Mouse (Mus musculus) left cerebral cortex, adult 2 months (tissue): Measurements from ENCODE around the gene Gm20708. TPM values are rescaled to one million over a fixed set of nuclear protein-coding genes. Genes with fewer than 3 reads are reported as not detected.
"Not testable (repeated sequence)": the region's sequence is repeated elsewhere in the genome, so short reads cannot be mapped to it uniquely, and the experiment has no call there.

Experiments used
- DNase-seq, 2 experiments: peaks; one replicate each; pipeline ENCODE4 v3.0.0; 2021 to 2022; ENCODE audit warnings: low spot score in 2 of 2, mixed read lengths in 1 of 2; ENCODE audit errors: extremely low spot score in 1 of 2
- H3K27ac ChIP-seq: fragments of 200-600 bp; 2 replicates; pipeline ENCODE4 v1.8.1; 2022
- H3K4me3 ChIP-seq: fragments of 200-600 bp; 2 replicates; pipeline ENCODE4 v1.8.1; 2022
- CTCF ChIP-seq: fragments of 200-600 bp; IDR thresholded peaks from 2 replicates; pipeline ENCODE4 v1.8.1; 2022; ENCODE audit warnings: antibody characterized with exemption, mild to moderate bottlenecking, moderate library complexity
- intact Hi-C: fragments of 180-260 bp; cut with DNase I; formaldehyde crosslinking; loops from one replicate; pipeline ENCODE4 v1.15.1; 2025
- total RNA-seq, 2 experiments: library from RNA; stranded (reverse); gene quantifications; 2 replicates each; pipeline ENCODE4 v1.2.3; 2021

The Gm20708 gene
- total RNA-seq, 2 experiments from 2014 or later, result 2.3 to 4.6 TPM

GRCm38 (mm10) chr11:117782705-117783034 is 26.8 kb upstream of the Gm20708 start:
- intact Hi-C loops, result no loop called here

GRCm38 (mm10) chr11:117783089-117783488 is 26.4 kb upstream of the Gm20708 start:
- intact Hi-C loops, result no loop called here
- Histone ChIP-seq H3K4me3 (peak overlapping the region; percentile 20), H3K27ac (no peak overlapping the region)
- peak in 1 of 2 experiments; percentile 50 for DNase-seq
- peak; percentile 78 for TF ChIP-seq CTCF

More at GRCm38 (mm10) chr11:117782705-117783034, 26.8 kb upstream of the Gm20708 start:
- TF ChIP-seq CTCF, result no peak
- no peak for DNase-seq
- H3K4me3 ChIP-seq, result peak overlapping the region; percentile 20; the same call in 1 of the 2 replicates
- H3K27ac ChIP-seq, result no peak overlapping the region

GRCm38 (mm10) chr11:117783683-117784309 is 25.7 kb upstream of the Gm20708 start:
- intact Hi-C loops, result loop anchor here (2.0 kb wide), 1 partner anchor 71 kb away; no protein-coding TSS in a partner anchor

GRCm38 (mm10) chr11:117786294-117786693 is 23.2 kb upstream of the Gm20708 start:
- no peak overlapping the region for H3K27ac ChIP-seq
- peak; percentile 68 for TF ChIP-seq CTCF
- H3K4me3 ChIP-seq, result no peak overlapping the region
- intact Hi-C loops, result no loop called here
- DNase-seq, result peak in 1 of 2 experiments; percentile 56

More at GRCm38 (mm10) chr11:117783683-117784309, 25.7 kb upstream of the Gm20708 start:
- Histone ChIP-seq H3K4me3 (no peak overlapping the region), H3K27ac (no peak overlapping the region)
- no peak for TF ChIP-seq CTCF
- DNase-seq, result no peak

GRCm38 (mm10) chr11:117788481-117788880 is 21.0 kb upstream of the Gm20708 start:
- intact Hi-C loops, DNase-seq, H3K4me3 ChIP-seq, H3K27ac ChIP-seq: not testable (repeated sequence)

GRCm38 (mm10) chr11:117790286-117790685 is 19.2 kb upstream of the Gm20708 start:
- peak; percentile 82 for TF ChIP-seq CTCF
- peak in 1 of 2 experiments; percentile 62 for DNase-seq
- Histone ChIP-seq H3K4me3 (no peak overlapping the region), H3K27ac (no peak overlapping the region)
- intact Hi-C loops, result loop anchor here (1.0 kb wide), 1 partner anchor 34 kb away; no protein-coding TSS in a partner anchor

GRCm38 (mm10) chr11:117790703-117791440 is 18.6 kb upstream of the Gm20708 start:
- no peak; the same call in 1 of the 2 replicates for TF ChIP-seq CTCF
- no peak overlapping the region for H3K4me3 ChIP-seq
- no peak for DNase-seq
- H3K27ac ChIP-seq, result no peak overlapping the region
- intact Hi-C loops, result loop anchor here (1.0 kb wide), 1 partner anchor 33 kb away; no protein-coding TSS in a partner anchor

GRCm38 (mm10) chr11:117791441-117791761 is 18.1 kb upstream of the Gm20708 start:
- TF ChIP-seq CTCF, result no peak
- intact Hi-C loops, result no loop called here

GRCm38 (mm10) chr11:117792281-117792888 is 17.1 kb upstream of the Gm20708 start:
- no peak for TF ChIP-seq CTCF
- Histone ChIP-seq H3K4me3 (no peak overlapping the region), H3K27ac (no peak overlapping the region)
- intact Hi-C loops, result no loop called here
- DNase-seq, result no peak

More at GRCm38 (mm10) chr11:117791441-117791761, 18.1 kb upstream of the Gm20708 start:
- DNase-seq, result no peak
- Histone ChIP-seq H3K4me3 (no peak overlapping the region), H3K27ac (no peak overlapping the region)

GRCm38 (mm10) chr11:117794035-117794551 is 15.4 kb upstream of the Gm20708 start:
- no peak for DNase-seq
- intact Hi-C loops, result no loop called here
- Histone ChIP-seq H3K27ac (no peak overlapping the region), H3K4me3 (no peak overlapping the region)
- no peak for TF ChIP-seq CTCF

- intact Hi-C loops, result no loop called here
- TF ChIP-seq CTCF, result no peak
- Histone ChIP-seq H3K27ac (no peak overlapping the region), H3K4me3 (no peak overlapping the region)
- DNase-seq, result no peak
These were observed 12.5 kb upstream of the Gm20708 start for GRCm38 (mm10) chr11:117796954-117797353.

GRCm38 (mm10) chr11:117797511-117798159 is 11.8 kb upstream of the Gm20708 start, which contains the start of gene 6030468B19Rik:
TSS of gene 6030468B19Rik (plus strand) at chr11:117797660.
- TF ChIP-seq CTCF, result no peak
- Histone ChIP-seq H3K4me3 (no peak within 1 kb of the TSS), H3K27ac (no peak within 1 kb of the TSS)
- DNase-seq, result no peak
- intact Hi-C loops, result no loop called here
